In genomic region chr10:101328545-101328944, GRCm38 (mm10) we compare ENCODE assay signal across 19 mouse cellular contexts.
DNase-seq lines count a peak whose midpoint lies in the region; ATAC-seq and TF ChIP-seq lines count a peak whose summit lies in the region.
"Had no signal": no experiment of that assay in that cellular context is flagged by ENCODE, and none has a peak within 500 bp of the region (broad histone marks: within the 10 kb centered on the region; RNA-seq: fewer than 3 reads in every experiment).

No protein-coding gene starts in this region.

- no peak overlapping the region for H3K4me2 ChIP-seq in lung, postnatal 0 days (replicated peaks; ENCODE audit: low read depth, low read length)

- 96% methylated on average over 1 of the region's 1 CpGs for WGBS in lung, postnatal 0 days

- H3K36me3 ChIP-seq in MEL (ENCODE audit: control insufficient read depth in 1 of 2, insufficient read depth in 2 of 2, low read length in 2 of 2) = peaks cover 0 to 20% of the 10 kb centered on the region in 2 experiments; a peak in 2 of 4 replicates
- no peaks in the 10 kb centered on the region for H3K36me3 ChIP-seq in lung, postnatal 0 days (ENCODE audit: insufficient read depth, low read length)
- H3K36me3 ChIP-seq: G1E had no signal

- TF ChIP-seq EP300 in MEL (IDR thresholded peaks at IDR 0.05; ENCODE audit: low read depth in 1 of 2, low read length in 2 of 2) = peak; percentile 70 to 82
- TF ChIP-seq EP300 in lung, postnatal 0 days (IDR thresholded peaks at IDR 0.05) = no peak

- no peaks in the 10 kb centered on the region for H3K79me2 ChIP-seq in MEL (ENCODE audit: control insufficient read depth, insufficient read depth, low read length, poor library complexity)

- no peak for DNase-seq in MEL (ENCODE audit: low read depth, low spot score)
- DNase-seq in lung, postnatal 0 days (ENCODE audit: low spot score) = no peak
- DNase-seq: adrenal gland, adult 2 months; adrenal gland, adult 8-10 months; adrenal gland, postnatal 10 days; adrenal gland, postnatal 14 days; adrenal gland, postnatal 25 days; adrenal gland, postnatal 36 days; B cell, adult 2 months; cerebellum, adult 11 months; cerebellum, adult 11-12 months; cerebellum, adult 18-20 months; cerebellum, adult 2 months; cerebellum, adult 8-10 months had no signal

- H3K4me1 ChIP-seq in MEL (ENCODE audit: control insufficient read depth in 1 of 2, insufficient read depth in 2 of 2, low read length in 2 of 2) = peaks cover 0 to 13% of the 10 kb centered on the region in 2 experiments; a peak in 2 of 4 replicates
- no peaks in the 10 kb centered on the region for H3K4me1 ChIP-seq in lung, postnatal 0 days (ENCODE audit: insufficient read depth, low read depth, low read length)

- H3K9me3 ChIP-seq in MEL (replicated peaks; ENCODE audit: insufficient read depth, low read length) = no peaks in the 10 kb centered on the region
- H3K9me3 ChIP-seq in lung, postnatal 0 days (ENCODE audit: low read length) = no peaks in the 10 kb centered on the region
- H3K9me3 ChIP-seq: G1E had no signal

- ATAC-seq in lung, postnatal 0 days = no peak
- ATAC-seq: activated CD4-positive, CD25-positive, alpha-beta regulatory T cell, adult 4 months; CD4-positive, CD25-positive, alpha-beta regulatory T cell, adult 4 months; Patski had no signal

- no peaks in the 10 kb centered on the region for H3K27me3 ChIP-seq in MEL (ENCODE audit: control insufficient read depth in 1 of 2, insufficient read depth in 2 of 2, low read length in 2 of 2)
- H3K27me3 ChIP-seq in lung, postnatal 0 days (replicated peaks; ENCODE audit: insufficient read depth, low read length) = no peaks in the 10 kb centered on the region
- H3K27me3 ChIP-seq: CH12.LX, Patski had no signal

- no peak overlapping the region for H3K27ac ChIP-seq in MEL (ENCODE audit: control insufficient read depth, low read depth, low read length)
- no peak overlapping the region for H3K27ac ChIP-seq in lung, postnatal 0 days (ENCODE audit: low read length)

- TF ChIP-seq CTCF in MEL (IDR thresholded peaks at IDR 0.05 in 2 of 3, conservative IDR thresholded peaks at IDR 0.05 in 1 of 3; ENCODE audit: control insufficient read depth in 1 of 3, insufficient read depth in 1 of 3, low read depth in 2 of 3, low read length in 3 of 3, poor library complexity in 1 of 3, severe bottlenecking in 1 of 3) = no peak
- no peak for TF ChIP-seq CTCF in lung, postnatal 0 days (IDR thresholded peaks at IDR 0.05)

- H3K9ac ChIP-seq in MEL (ENCODE audit: control insufficient read depth, low read depth, low read length, poor library complexity, severe bottlenecking) = no peak overlapping the region
- no peak overlapping the region for H3K9ac ChIP-seq in lung, postnatal 0 days (replicated peaks; ENCODE audit: low read depth)

- H3K4me3 ChIP-seq in MEL (ENCODE audit: control insufficient read depth in 1 of 2, insufficient read depth in 1 of 2, low read depth in 2 of 2, low read length in 2 of 2) = no peak overlapping the region
- no peak overlapping the region for H3K4me3 ChIP-seq in lung, postnatal 0 days (ENCODE audit: low read depth, low read length)

- TF ChIP-seq RAD21 in MEL (IDR thresholded peaks at IDR 0.05; ENCODE audit: low read depth, low read length) = no peak

- TF ChIP-seq POLR2A in MEL (IDR thresholded peaks at IDR 0.05; ENCODE audit: control insufficient read depth in 1 of 2, insufficient read depth in 1 of 2, low read depth in 1 of 2, low read length in 2 of 2, poor library complexity in 1 of 2) = no peak

TF ChIP-seq in MEL, 35 proteins besides CTCF, POLR2A, EP300 and RAD21:
- no peak for TF ChIP-seq POLR2AphosphoS2 (IDR thresholded peaks at IDR 0.05; ENCODE audit: low read length)
- TF ChIP-seq GATA1 (IDR thresholded peaks at IDR 0.05; ENCODE audit: low read depth, low read length) = peak; percentile 72
- peak; percentile 33; the same call in 1 of the 2 replicates for TF ChIP-seq ETS1 (IDR thresholded peaks at IDR 0.05; ENCODE audit: low read depth, low read length)
- TF ChIP-seq MAZ (IDR thresholded peaks at IDR 0.05; ENCODE audit: low read depth, low read length) = no peak
- TF ChIP-seq TCF12 (IDR thresholded peaks at IDR 0.05; ENCODE audit: low read depth, low read length) = peak; percentile 75
- TF ChIP-seq RCOR1 (IDR thresholded peaks at IDR 0.05; ENCODE audit: low read depth, low read length) = 0 out of 2 replicates have a peak, but pooled peaks have one; percentile 24
TF ChIP-seq in MEL: peak in this region for 4.
